Mouse (Mus musculus): ENCODE data around the gene Limk2. TPM values are rescaled to one million over a fixed set of nuclear protein-coding genes. Genes with fewer than 3 reads are reported as not detected.

Gene Limk2
- total and polyA plus RNA-seq, 2 experiments from 2014 or later: 31.0 to 38.3 TPM

- Histone ChIP-seq H3K4me1 (ENCODE audit: control insufficient read depth, insufficient read depth) (peaks cover 4% of the 10 kb centered on the region; the same call in 1 of the 2 replicates), H3K27ac (ENCODE audit: low read depth) (peak overlapping the region; percentile 94), H3K27me3 (ENCODE audit: control insufficient read depth, insufficient read depth, low read length) (no peaks in the 10 kb centered on the region), H3K4me3 (ENCODE audit: low read depth, low read length) (peak overlapping the region; percentile 69), H3K4me2 (ENCODE audit: low read depth, low read length) (peak overlapping the region; percentile 92), H3K9me3 (replicated peaks; ENCODE audit: control insufficient read depth, low read length) (no peaks in the 10 kb centered on the region), H3K9ac (replicated peaks; ENCODE audit: low read depth, low read length) (peak overlapping the region; percentile 66), H3K36me3 (replicated peaks; ENCODE audit: control insufficient read depth, insufficient read depth, low read length) (no peaks in the 10 kb centered on the region)
- DNase-seq (ENCODE audit: low spot score) (peak; percentile 11), ATAC-seq (ENCODE audit: insufficient read depth, low read depth) (0 out of 2 replicates have a peak, but pooled peaks have one; percentile 13)
- no peak for TF ChIP-seq EP300 (IDR thresholded peaks at IDR 0.05; ENCODE audit: low read depth)
- TF ChIP-seq CTCF (IDR thresholded peaks at IDR 0.05; ENCODE audit: low read depth): no peak
- whole genome bisulfite sequencing: 0% methylated on average over 9 of the region's 9 CpGs
Measured at GRCm38 (mm10) chr11:3452769-3453168, 43.8 kb upstream of the Limk2 start.

DNA sequence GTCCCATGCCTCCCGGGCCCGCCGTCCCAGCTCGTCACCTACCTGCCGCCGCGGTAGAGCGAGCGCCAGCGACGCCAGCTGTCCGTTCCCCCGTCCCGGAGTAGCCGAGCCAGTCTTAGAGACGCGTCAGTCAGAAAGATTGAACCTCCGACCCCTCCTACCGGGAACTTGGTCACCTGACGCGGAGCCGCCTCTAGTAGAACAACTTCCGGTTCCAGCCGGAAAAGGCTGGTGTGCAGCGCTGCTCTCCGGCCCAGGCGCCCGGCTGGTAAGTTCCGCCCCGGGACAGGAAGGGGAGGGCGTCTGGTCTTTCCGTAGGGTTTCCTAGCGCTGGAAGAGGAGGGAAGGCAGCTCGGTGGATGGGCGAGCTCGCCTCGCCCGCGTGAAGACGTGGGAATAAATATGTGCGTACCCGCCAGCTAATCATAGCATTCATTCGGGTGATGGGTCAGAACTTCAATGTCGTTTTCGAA, 43.2 kb upstream of the Limk2 start, which contains the start of gene Rnf185:
Gene Rnf185 (minus strand): TSS at position 197 of the 473 bp plus-strand sequence.
- Histone ChIP-seq H3K27me3 (ENCODE audit: control insufficient read depth, insufficient read depth, low read length) (no peaks in the 10 kb centered on the region), H3K27ac (ENCODE audit: low read depth) (peak within 1 kb of the TSS; percentile 94), H3K9ac (replicated peaks; ENCODE audit: low read depth, low read length) (peak within 1 kb of the TSS; percentile 66), H3K4me3 (ENCODE audit: low read depth, low read length) (peak within 1 kb of the TSS; percentile 69), H3K36me3 (replicated peaks; ENCODE audit: control insufficient read depth, insufficient read depth, low read length) (no peaks in the 10 kb centered on the region), H3K4me2 (ENCODE audit: low read depth, low read length) (peak within 1 kb of the TSS; percentile 92), H3K9me3 (replicated peaks; ENCODE audit: control insufficient read depth, low read length) (no peaks in the 10 kb centered on the region), H3K4me1 (ENCODE audit: control insufficient read depth, insufficient read depth) (peaks cover 4% of the 10 kb centered on the region; the same call in 1 of the 2 replicates)
- ATAC-seq (ENCODE audit: insufficient read depth, low read depth) (peak; percentile 97), DNase-seq (ENCODE audit: low spot score) (peak; percentile 98)
- TF ChIP-seq EP300 (IDR thresholded peaks at IDR 0.05; ENCODE audit: low read depth) (peak; percentile 70; the same call in 1 of the 2 replicates), CTCF (IDR thresholded peaks at IDR 0.05; ENCODE audit: low read depth) (no peak)
- WGBS: under 1% methylated on average over 45 of the region's 45 CpGs

DNA sequence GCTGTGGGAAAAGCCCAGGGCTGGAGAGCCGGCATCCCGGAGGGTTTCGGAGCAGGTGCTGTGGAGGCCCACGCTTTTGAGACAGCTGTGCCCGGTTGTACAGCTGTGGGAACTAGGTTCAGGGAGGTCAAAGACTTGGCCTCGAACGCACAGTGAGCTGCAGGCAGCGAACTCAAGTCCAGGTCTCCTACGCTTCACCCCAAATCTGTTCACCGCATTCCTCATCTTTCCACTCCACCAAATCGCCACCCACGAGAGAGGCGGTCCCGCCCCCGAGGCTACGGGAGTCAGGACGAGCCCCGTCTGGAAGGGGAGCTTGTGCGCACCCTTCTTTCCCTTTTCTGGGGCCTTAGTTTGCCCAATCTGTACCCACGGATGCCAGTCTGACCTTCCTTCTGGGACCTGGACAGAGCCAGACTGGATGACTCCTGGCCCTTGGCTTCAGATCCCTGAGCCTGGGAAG, 42.7 kb upstream of the Limk2 start:
- ATAC-seq (ENCODE audit: insufficient read depth, low read depth): peak; percentile 37
- no peak for TF ChIP-seq EP300 (IDR thresholded peaks at IDR 0.05; ENCODE audit: low read depth)
- TF ChIP-seq CTCF (IDR thresholded peaks at IDR 0.05; ENCODE audit: low read depth): no peak
- peak overlapping the region; percentile 69 for H3K4me3 ChIP-seq (ENCODE audit: low read depth, low read length)

DNA sequence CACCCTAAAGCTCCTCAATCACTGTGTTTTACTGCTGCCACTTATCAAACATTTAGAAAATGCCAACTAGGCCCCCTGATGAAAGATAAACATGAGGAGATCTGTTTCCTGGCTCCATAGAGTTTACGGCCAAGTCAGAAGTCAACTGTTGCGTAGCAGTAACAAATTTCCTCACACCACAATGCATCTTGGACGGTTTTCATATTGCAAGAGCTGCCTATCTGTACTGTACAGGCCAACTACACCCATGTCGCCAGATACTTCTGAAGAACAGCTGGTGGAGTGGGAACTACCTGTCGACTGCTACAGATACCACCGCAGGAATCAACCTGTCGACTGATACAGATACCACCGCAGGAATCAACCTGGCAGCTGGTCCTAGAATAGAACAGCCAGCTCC, 35.9 kb upstream of the Limk2 start:
- H3K36me3 ChIP-seq (replicated peaks; ENCODE audit: control insufficient read depth, insufficient read depth, low read length): no peaks in the 10 kb centered on the region
- H3K4me3 ChIP-seq (ENCODE audit: low read depth, low read length): no peak overlapping the region
- WGBS: 38% methylated on average over 8 of the region's 8 CpGs
- ATAC-seq (ENCODE audit: insufficient read depth, low read depth) (no peak), DNase-seq (ENCODE audit: low spot score) (no peak)
- TF ChIP-seq CTCF (IDR thresholded peaks at IDR 0.05; ENCODE audit: low read depth): no peak
- no peak for TF ChIP-seq EP300 (IDR thresholded peaks at IDR 0.05; ENCODE audit: low read depth)
- peaks cover 22% of the 10 kb centered on the region for H3K4me1 ChIP-seq (ENCODE audit: control insufficient read depth, insufficient read depth)
- no peak overlapping the region for H3K9ac ChIP-seq (replicated peaks; ENCODE audit: low read depth, low read length)
- H3K4me2 ChIP-seq (ENCODE audit: low read depth, low read length): no peak overlapping the region
- H3K9me3 ChIP-seq (replicated peaks; ENCODE audit: control insufficient read depth, low read length): no peaks in the 10 kb centered on the region
- no peaks in the 10 kb centered on the region for H3K27me3 ChIP-seq (ENCODE audit: control insufficient read depth, insufficient read depth, low read length)
- H3K27ac ChIP-seq (ENCODE audit: low read depth): no peak overlapping the region

More for the DNA sequence above, 42.7 kb upstream of the Limk2 start:
- Histone ChIP-seq H3K9ac (replicated peaks; ENCODE audit: low read depth, low read length) (peak overlapping the region; percentile 66), H3K27me3 (ENCODE audit: control insufficient read depth, insufficient read depth, low read length) (no peaks in the 10 kb centered on the region), H3K9me3 (replicated peaks; ENCODE audit: control insufficient read depth, low read length) (no peaks in the 10 kb centered on the region), H3K4me2 (ENCODE audit: low read depth, low read length) (peak overlapping the region; percentile 92), H3K27ac (ENCODE audit: low read depth) (peak overlapping the region; percentile 94), H3K4me1 (ENCODE audit: control insufficient read depth, insufficient read depth) (peaks cover 4% of the 10 kb centered on the region; the same call in 1 of the 2 replicates), H3K36me3 (replicated peaks; ENCODE audit: control insufficient read depth, insufficient read depth, low read length) (no peaks in the 10 kb centered on the region)
- peak; percentile 45 for DNase-seq (ENCODE audit: low spot score)
- under 1% methylated on average over 20 of the region's 20 CpGs for WGBS

GRCm38 (mm10) chr11:3443091-3443490, 34.1 kb upstream of the Limk2 start:
- Histone ChIP-seq H3K27me3 (ENCODE audit: control insufficient read depth, insufficient read depth, low read length) (no peaks in the 10 kb centered on the region), H3K9me3 (replicated peaks; ENCODE audit: control insufficient read depth, low read length) (no peaks in the 10 kb centered on the region), H3K4me2 (ENCODE audit: low read depth, low read length) (no peak overlapping the region), H3K4me1 (ENCODE audit: control insufficient read depth, insufficient read depth) (peaks cover 22% of the 10 kb centered on the region), H3K4me3 (ENCODE audit: low read depth, low read length) (no peak overlapping the region), H3K9ac (replicated peaks; ENCODE audit: low read depth, low read length) (no peak overlapping the region), H3K36me3 (replicated peaks; ENCODE audit: control insufficient read depth, insufficient read depth, low read length) (0 out of 2 replicates have a peak, but pooled peaks cover 1% of the 10 kb centered on the region), H3K27ac (ENCODE audit: low read depth) (no peak overlapping the region)
- ATAC-seq (ENCODE audit: insufficient read depth, low read depth) (no peak), DNase-seq (ENCODE audit: low spot score) (no peak)
- WGBS: 86% methylated on average over 2 of the region's 2 CpGs
- TF ChIP-seq CTCF (IDR thresholded peaks at IDR 0.05; ENCODE audit: low read depth): no peak
- no peak for TF ChIP-seq EP300 (IDR thresholded peaks at IDR 0.05; ENCODE audit: low read depth)

Measured in heart, postnatal 0 days (tissue).